Mouse (Mus musculus): ENCODE results near the gene Gm10718. TPM values are rescaled to one million over a fixed set of nuclear protein-coding genes. Genes with fewer than 3 reads are reported as not detected.

Gene Gm10718
- total and polyA plus RNA-seq, 3 experiments = 0.47 TPM; not detected in 2

Other genes starting within 250 kb of the Gm10718 start
- not detected in 2 replicates for gene Gm10722, start 22.6 kb upstream of the Gm10718 start, total RNA-seq (2012; rRNA removed)
- gene Gm10722, start 22.6 kb upstream of the Gm10718 start, total RNA-seq (2014; rRNA removed) = not detected in 2 replicates
- gene Gm10722, start 22.6 kb upstream of the Gm10718 start, polyA plus RNA-seq (2012; ENCODE audit: insufficient read length, low read depth) = not detected in 2 replicates
- gene Gm11168, start 20.2 kb upstream of the Gm10718 start, total RNA-seq (2012; rRNA removed) = not detected in 2 replicates
- not detected in 2 replicates for gene Gm11168, start 20.2 kb upstream of the Gm10718 start, total RNA-seq (2014; rRNA removed)
- gene Gm11168, start 20.2 kb upstream of the Gm10718 start, polyA plus RNA-seq (2012; ENCODE audit: insufficient read length, low read depth) = not detected in 2 replicates
- gene Gm10721, start 10.4 kb upstream of the Gm10718 start, total RNA-seq (2012; rRNA removed) = 0.21 TPM in 1 of 2 replicates, not detected in the other
- not detected in 2 replicates for gene Gm10721, start 10.4 kb upstream of the Gm10718 start, total RNA-seq (2014; rRNA removed)
- gene Gm10721, start 10.4 kb upstream of the Gm10718 start, polyA plus RNA-seq (2012; ENCODE audit: insufficient read length, low read depth) = not detected in 2 replicates
- gene Gm10720, start 7.9 kb upstream of the Gm10718 start, total RNA-seq (2012; rRNA removed) = not detected in 2 replicates
- not detected in 2 replicates for gene Gm10720, start 7.9 kb upstream of the Gm10718 start, total RNA-seq (2014; rRNA removed)
- gene Gm10720, start 7.9 kb upstream of the Gm10718 start, polyA plus RNA-seq (2012; ENCODE audit: insufficient read length, low read depth) = not detected in 2 replicates
- gene Gm10719, start 6.1 kb upstream of the Gm10718 start, total RNA-seq (2012; rRNA removed) = 0.55 and 1.1 TPM in 2 replicates
- gene Gm10719, start 6.1 kb upstream of the Gm10718 start, total RNA-seq (2014; rRNA removed) = not detected in 2 replicates
- 1.8 TPM in 1 of 2 replicates, not detected in the other for gene Gm10719, start 6.1 kb upstream of the Gm10718 start, polyA plus RNA-seq (2012; ENCODE audit: insufficient read length, low read depth)
- not detected in 2 replicates for gene Gm10717, start 1.9 kb downstream of the Gm10718 start, total RNA-seq (2012; rRNA removed)
- gene Gm10717, start 1.9 kb downstream of the Gm10718 start, total RNA-seq (2014; rRNA removed) = not detected in 2 replicates
- 1.3 TPM in 1 of 2 replicates, not detected in the other for gene Gm10717, start 1.9 kb downstream of the Gm10718 start, polyA plus RNA-seq (2012; ENCODE audit: insufficient read length, low read depth)
- not detected in 2 replicates for gene Gm17535, start 11.1 kb downstream of the Gm10718 start, total RNA-seq (2012; rRNA removed)
- not detected in 2 replicates for gene Gm17535, start 11.1 kb downstream of the Gm10718 start, total RNA-seq (2014; rRNA removed)
- gene Gm17535, start 11.1 kb downstream of the Gm10718 start, polyA plus RNA-seq (2012; ENCODE audit: insufficient read length, low read depth) = not detected in 2 replicates
- not detected in 2 replicates for gene Gm10715, start 13.3 kb downstream of the Gm10718 start, total RNA-seq (2012; rRNA removed)
- gene Gm10715, start 13.3 kb downstream of the Gm10718 start, total RNA-seq (2014; rRNA removed) = not detected in 2 replicates
- not detected in 2 replicates for gene Gm10715, start 13.3 kb downstream of the Gm10718 start, polyA plus RNA-seq (2012; ENCODE audit: insufficient read length, low read depth)

All from CH12.LX (cell line).